Mouse (Mus musculus): ENCODE results near the gene Gm8068. TPM values are rescaled to one million over a fixed set of nuclear protein-coding genes. Genes with fewer than 3 reads are reported as not detected.
"Not testable (repeated sequence)": the region's sequence is repeated elsewhere in the genome, so short reads cannot be mapped to it uniquely, and the experiment has no call there.

The Gm8068 gene
- not detected in 2 replicates for polyA plus RNA-seq (2015; fragmentation: Nextera tagmentation; extraction: Ambion mirVana)

- H3K27me3 ChIP-seq (ENCODE audit: control insufficient read depth, insufficient read depth, low read length); H3K4me2 ChIP-seq (ENCODE audit: low read depth, low read length); H3K27ac ChIP-seq (ENCODE audit: low read length); ATAC-seq (replicated peaks; ENCODE audit: extremely low read depth, insufficient read depth, low FRiP score); H3K36me3 ChIP-seq (ENCODE audit: control insufficient read depth, insufficient read depth); H3K9me3 ChIP-seq (replicated peaks; ENCODE audit: control insufficient read depth, low read length); H3K9ac ChIP-seq (ENCODE audit: low read length); H3K4me3 ChIP-seq (ENCODE audit: low read length); H3K4me1 ChIP-seq (ENCODE audit: control insufficient read depth, insufficient read depth, low read length): not testable (repeated sequence)
- no CpG with 5 or more reads among the region's 3 CpGs for whole genome bisulfite sequencing
Measured at GRCm38 (mm10) chr14:41701785-41702184, at the start of gene Gm8068. Gene Gm8068, minus strand, starts transcription at chr14:41701885.

- H3K9me3 ChIP-seq (replicated peaks; ENCODE audit: control insufficient read depth, low read length); H3K9ac ChIP-seq (ENCODE audit: low read length); H3K4me1 ChIP-seq (ENCODE audit: control insufficient read depth, insufficient read depth, low read length); H3K4me3 ChIP-seq (ENCODE audit: low read length); H3K36me3 ChIP-seq (ENCODE audit: control insufficient read depth, insufficient read depth); H3K4me2 ChIP-seq (ENCODE audit: low read depth, low read length); H3K27ac ChIP-seq (ENCODE audit: low read length); H3K27me3 ChIP-seq (ENCODE audit: control insufficient read depth, insufficient read depth, low read length); ATAC-seq (replicated peaks; ENCODE audit: extremely low read depth, insufficient read depth, low FRiP score): not testable (repeated sequence)
- WGBS, result no CpG with 5 or more reads among the region's 1 CpGs
Measured at GRCm38 (mm10) chr14:41750514-41750913, 48.8 kb upstream of the Gm8068 start, which contains the start of gene Gm7929. Gene Gm7929, minus strand, starts transcription at chr14:41750614.

- WGBS, result 59% methylated on average over 15 of the region's 17 CpGs
Measured at GRCm38 (mm10) chr14:41723437-41723836, 21.8 kb upstream of the Gm8068 start.

GRCm38 (mm10) chr14:41717180-41717579 is 15.5 kb upstream of the Gm8068 start:
- 79% methylated on average over 1 of the region's 1 CpGs for WGBS
- not testable (repeated sequence) for H3K4me1 ChIP-seq (ENCODE audit: control insufficient read depth, insufficient read depth, low read length); H3K4me3 ChIP-seq (ENCODE audit: low read length); H3K27me3 ChIP-seq (ENCODE audit: control insufficient read depth, insufficient read depth, low read length); H3K4me2 ChIP-seq (ENCODE audit: low read depth, low read length); ATAC-seq (replicated peaks; ENCODE audit: extremely low read depth, insufficient read depth, low FRiP score); H3K36me3 ChIP-seq (ENCODE audit: control insufficient read depth, insufficient read depth); H3K9me3 ChIP-seq (replicated peaks; ENCODE audit: control insufficient read depth, low read length); H3K9ac ChIP-seq (ENCODE audit: low read length); H3K27ac ChIP-seq (ENCODE audit: low read length)

More at GRCm38 (mm10) chr14:41723437-41723836, 21.8 kb upstream of the Gm8068 start:
- H3K9ac ChIP-seq (ENCODE audit: low read length); H3K9me3 ChIP-seq (replicated peaks; ENCODE audit: control insufficient read depth, low read length); H3K4me3 ChIP-seq (ENCODE audit: low read length); H3K27ac ChIP-seq (ENCODE audit: low read length); H3K4me1 ChIP-seq (ENCODE audit: control insufficient read depth, insufficient read depth, low read length); ATAC-seq (replicated peaks; ENCODE audit: extremely low read depth, insufficient read depth, low FRiP score); H3K36me3 ChIP-seq (ENCODE audit: control insufficient read depth, insufficient read depth); H3K27me3 ChIP-seq (ENCODE audit: control insufficient read depth, insufficient read depth, low read length); H3K4me2 ChIP-seq (ENCODE audit: low read depth, low read length): not testable (repeated sequence)

- ATAC-seq (replicated peaks; ENCODE audit: extremely low read depth, insufficient read depth, low FRiP score); H3K36me3 ChIP-seq (ENCODE audit: control insufficient read depth, insufficient read depth); H3K9me3 ChIP-seq (replicated peaks; ENCODE audit: control insufficient read depth, low read length); H3K27ac ChIP-seq (ENCODE audit: low read length); H3K9ac ChIP-seq (ENCODE audit: low read length); H3K4me1 ChIP-seq (ENCODE audit: control insufficient read depth, insufficient read depth, low read length); H3K4me2 ChIP-seq (ENCODE audit: low read depth, low read length); H3K4me3 ChIP-seq (ENCODE audit: low read length); H3K27me3 ChIP-seq (ENCODE audit: control insufficient read depth, insufficient read depth, low read length): not testable (repeated sequence)
- WGBS, result 69% methylated on average over 2 of the region's 2 CpGs
Measured at GRCm38 (mm10) chr14:41648176-41648575, 53.5 kb downstream of the Gm8068 start.

Other genes starting within 250 kb of the Gm8068 start
- gene Gm7954, start 248.4 kb downstream of the Gm8068 start, polyA plus RNA-seq (2015; fragmentation: Nextera tagmentation; extraction: Ambion mirVana), result not detected in 2 replicates
- gene Gm3486, start 212.4 kb downstream of the Gm8068 start, polyA plus RNA-seq (2015; fragmentation: Nextera tagmentation; extraction: Ambion mirVana), result not detected in 2 replicates
- gene Gm7970, start 146.3 kb downstream of the Gm8068 start, polyA plus RNA-seq (2015; fragmentation: Nextera tagmentation; extraction: Ambion mirVana), result not detected in 2 replicates
- gene 1700049E17Rik2, start 128.7 kb downstream of the Gm8068 start, polyA plus RNA-seq (2015; fragmentation: Nextera tagmentation; extraction: Ambion mirVana), result not detected in 2 replicates
- not detected in 2 replicates for gene Gm3072, start 77.3 kb downstream of the Gm8068 start, polyA plus RNA-seq (2015; fragmentation: Nextera tagmentation; extraction: Ambion mirVana)
- not detected in 2 replicates for gene Gm3676, start 55.4 kb downstream of the Gm8068 start, polyA plus RNA-seq (2015; fragmentation: Nextera tagmentation; extraction: Ambion mirVana)
- not detected in 2 replicates for gene Gm7929, start 48.7 kb upstream of the Gm8068 start, polyA plus RNA-seq (2015; fragmentation: Nextera tagmentation; extraction: Ambion mirVana)
- gene Gm47189, start 70.6 kb upstream of the Gm8068 start, polyA plus RNA-seq (2015; fragmentation: Nextera tagmentation; extraction: Ambion mirVana), result not detected in 2 replicates
- gene Gm7980, start 205.4 kb upstream of the Gm8068 start, polyA plus RNA-seq (2015; fragmentation: Nextera tagmentation; extraction: Ambion mirVana), result not detected in 2 replicates
- not detected in 2 replicates for gene 1700049E17Rik1, start 223.1 kb upstream of the Gm8068 start, polyA plus RNA-seq (2015; fragmentation: Nextera tagmentation; extraction: Ambion mirVana)
- not detected in 2 replicates for gene 1700024B05Rik, start 242.1 kb upstream of the Gm8068 start, polyA plus RNA-seq (2015; fragmentation: Nextera tagmentation; extraction: Ambion mirVana)